Mouse (Mus musculus) megakaryocyte, embryonic 14.5 days (primary cell): ENCODE data around the gene Il1rl1.

Experiments used
- FLI1 ChIP-seq: IDR thresholded peaks from 2 replicates; pipeline ENCODE4 v1.6.1; 2012; ENCODE audit warnings: low read length, inconsistent platforms, mixed read lengths
- GATA1 ChIP-seq: IDR thresholded peaks from 3 replicates; pipeline ENCODE4 v1.6.1; 2012; ENCODE audit warnings: mixed read lengths, low read length, inconsistent platforms, borderline replicate concordance

GRCm38 (mm10) chr1:40474336-40474735 lies 45.0 kb downstream of the Il1rl1 start:
- TF ChIP-seq GATA1, result no peak
- TF ChIP-seq FLI1, result no peak
